In the genomic region with DNA sequence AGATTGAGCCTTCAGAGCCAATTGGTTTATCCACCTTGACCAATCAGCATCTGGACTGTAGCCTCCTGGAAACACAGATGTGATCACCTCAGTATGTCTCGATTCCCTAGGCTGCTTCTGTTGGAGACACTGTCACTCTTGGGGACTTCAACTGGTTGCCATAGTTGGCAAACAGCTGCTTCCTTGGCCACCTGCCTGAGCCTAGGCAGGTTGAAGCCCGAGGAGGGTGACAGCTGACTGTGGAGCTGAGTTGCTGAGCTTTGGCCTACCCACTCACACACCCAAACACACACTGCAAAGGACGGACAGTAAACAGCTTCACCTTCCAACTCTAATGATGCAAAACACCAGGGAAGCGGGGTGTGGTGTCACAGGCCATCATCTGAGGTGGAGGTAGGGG, we compare ENCODE assay signal across 13 mouse cellular contexts. TPM values are rescaled to one million over a fixed set of nuclear protein-coding genes. Genes with fewer than 3 reads are reported as not detected.
DNase-seq lines count a peak whose midpoint lies in the region; ATAC-seq lines count a peak whose summit lies in the region.
"Had no signal": no experiment of that assay in that cellular context is flagged by ENCODE, and none has a peak within 500 bp of the region (broad histone marks: within the 10 kb centered on the region; RNA-seq: fewer than 3 reads in every experiment).

No protein-coding gene starts in this region.

- peak; percentile 71 to 77 for DNase-seq in heart, adult 18-20 months
- no peak for DNase-seq in heart, embryonic 10.5 days (ENCODE audit: low spot score)
- DNase-seq in adipocyte (ENCODE audit: low spot score) = peak; percentile 74
- peak; percentile 87 for DNase-seq in gastrocnemius, adult 18-20 months (ENCODE audit: low spot score)
- DNase-seq in hindbrain, embryonic 10.5 days (ENCODE audit: low spot score) = no peak
- DNase-seq in testis, postnatal 10 days (ENCODE audit: low spot score) = no peak
- DNase-seq in hindbrain, embryonic 14.5 days (ENCODE audit: low spot score) = no peak
- DNase-seq: embryo, embryonic 11 days; lung, embryonic 14.5 days had no signal

- no peak overlapping the region for H3K9ac ChIP-seq in heart, embryonic 16.5 days (ENCODE audit: low read length)
- no peak overlapping the region for H3K9ac ChIP-seq in hindbrain, embryonic 14.5 days
- H3K9ac ChIP-seq: lung, embryonic 14.5 days had no signal

- no peaks in the 10 kb centered on the region for H3K9me3 ChIP-seq in heart, embryonic 10.5 days
- H3K9me3 ChIP-seq in heart, embryonic 16.5 days (replicated peaks; ENCODE audit: control insufficient read depth, low read length) = no peaks in the 10 kb centered on the region
- no peaks in the 10 kb centered on the region for H3K9me3 ChIP-seq in hindbrain, embryonic 10.5 days
- H3K9me3 ChIP-seq in hindbrain, embryonic 14.5 days (ENCODE audit: control insufficient read depth, low read length) = no peaks in the 10 kb centered on the region
- H3K9me3 ChIP-seq: midbrain, embryonic 10.5 days had no signal

- no peak overlapping the region for H3K4me3 ChIP-seq in heart, embryonic 10.5 days
- H3K4me3 ChIP-seq in heart, embryonic 16.5 days (ENCODE audit: low read length) = no peak overlapping the region
- no peak overlapping the region for H3K4me3 ChIP-seq in hindbrain, embryonic 10.5 days
- no peak overlapping the region for H3K4me3 ChIP-seq in hindbrain, embryonic 14.5 days (replicated peaks; ENCODE audit: low read length)
- H3K4me3 ChIP-seq: midbrain, embryonic 10.5 days had no signal

- peaks cover 31% of the 10 kb centered on the region for H3K36me3 ChIP-seq in heart, embryonic 10.5 days
- no peaks in the 10 kb centered on the region for H3K36me3 ChIP-seq in heart, embryonic 16.5 days (ENCODE audit: control insufficient read depth, insufficient read depth)
- peaks cover 67% of the 10 kb centered on the region for H3K36me3 ChIP-seq in hindbrain, embryonic 10.5 days
- peaks cover 20% of the 10 kb centered on the region for H3K36me3 ChIP-seq in hindbrain, embryonic 14.5 days (replicated peaks; ENCODE audit: control insufficient read depth, insufficient read depth)

- peaks cover 11% of the 10 kb centered on the region for H3K4me1 ChIP-seq in heart, embryonic 10.5 days
- peaks cover 33% of the 10 kb centered on the region for H3K4me1 ChIP-seq in heart, embryonic 16.5 days (ENCODE audit: control insufficient read depth, insufficient read depth, low read length)
- no peaks in the 10 kb centered on the region for H3K4me1 ChIP-seq in hindbrain, embryonic 10.5 days (replicated peaks)
- no peaks in the 10 kb centered on the region for H3K4me1 ChIP-seq in hindbrain, embryonic 14.5 days (replicated peaks; ENCODE audit: control insufficient read depth, insufficient read depth, low read length)
- H3K4me1 ChIP-seq: midbrain, embryonic 10.5 days had no signal

- ATAC-seq in heart, embryonic 16.5 days (replicated peaks; ENCODE audit: extremely low read depth, insufficient read depth, low FRiP score) = no peak
- ATAC-seq in hindbrain, embryonic 14.5 days (ENCODE audit: low FRiP score) = no peak
- ATAC-seq: Patski had no signal

- WGBS in heart, embryonic 10.5 days = 87% methylated on average over 4 of the region's 4 CpGs
- WGBS in heart, embryonic 16.5 days = 78% methylated on average over 4 of the region's 4 CpGs
- WGBS in hindbrain, embryonic 10.5 days = 92% methylated on average over 4 of the region's 4 CpGs
- 89% methylated on average over 4 of the region's 4 CpGs for WGBS in hindbrain, embryonic 14.5 days

- H3K27me3 ChIP-seq in heart, embryonic 10.5 days (ENCODE audit: insufficient read depth, poor library complexity, severe bottlenecking) = no peaks in the 10 kb centered on the region
- no peaks in the 10 kb centered on the region for H3K27me3 ChIP-seq in heart, embryonic 16.5 days (ENCODE audit: control insufficient read depth, insufficient read depth, low read length)
- H3K27me3 ChIP-seq in hindbrain, embryonic 10.5 days (ENCODE audit: insufficient read depth, poor library complexity, severe bottlenecking) = no peaks in the 10 kb centered on the region
- no peaks in the 10 kb centered on the region for H3K27me3 ChIP-seq in hindbrain, embryonic 14.5 days (ENCODE audit: control insufficient read depth, insufficient read depth, low read length)
- H3K27me3 ChIP-seq: CH12.LX, Patski had no signal

- no peak overlapping the region for H3K4me2 ChIP-seq in heart, embryonic 16.5 days (ENCODE audit: low read depth, low read length)
- H3K4me2 ChIP-seq in hindbrain, embryonic 14.5 days (replicated peaks) = no peak overlapping the region
- H3K4me2 ChIP-seq: lung, embryonic 14.5 days had no signal

- H3K27ac ChIP-seq in heart, embryonic 10.5 days = no peak overlapping the region
- peak overlapping the region; percentile 80 for H3K27ac ChIP-seq in heart, embryonic 16.5 days (ENCODE audit: low read length)
- H3K27ac ChIP-seq in hindbrain, embryonic 10.5 days = no peak overlapping the region
- no peak overlapping the region for H3K27ac ChIP-seq in hindbrain, embryonic 14.5 days
- H3K27ac ChIP-seq: midbrain, embryonic 10.5 days had no signal

RNA-seq across cellular contexts. Expression of gene Map1lc3a, which starts 7.7 kb away (rescaled TPM):
- 100 to 1,000 TPM; 727 to 753 TPM for total RNA-seq in heart, adult 18-20 months (2021)
- polyA plus RNA-seq in heart, embryonic 10.5 days (2016; fragmentation: Nextera tagmentation; extraction: Ambion mirVana) = 140 and 172 TPM in 2 replicates
- 100 to 1,000 TPM; 233 to 274 TPM for total RNA-seq in gastrocnemius, adult 18-20 months (2021)
- polyA plus RNA-seq in heart, embryonic 16.5 days (2015; fragmentation: Nextera tagmentation; extraction: Ambion mirVana) = 427 and 460 TPM in 2 replicates
- polyA plus RNA-seq in hindbrain, embryonic 10.5 days (2016; fragmentation: Nextera tagmentation; extraction: Ambion mirVana) = 123 and 212 TPM in 2 replicates
- 616 and 629 TPM in 2 replicates for polyA plus RNA-seq in hindbrain, embryonic 14.5 days (2014; fragmentation: Nextera tagmentation; extraction: Ambion mirVana)

RNA-seq across cellular contexts. Expression of gene Dynlrb1, which starts 47.5 kb away (rescaled TPM):
- total RNA-seq in heart, adult 18-20 months (2021) = 100 to 1,000 TPM; 138 to 161 TPM
- polyA plus RNA-seq in heart, embryonic 10.5 days (2016; fragmentation: Nextera tagmentation; extraction: Ambion mirVana) = 380 and 389 TPM in 2 replicates
- 100 to 1,000 TPM; 112 to 120 TPM for total RNA-seq in gastrocnemius, adult 18-20 months (2021)
- 401 and 410 TPM in 2 replicates for polyA plus RNA-seq in heart, embryonic 16.5 days (2015; fragmentation: Nextera tagmentation; extraction: Ambion mirVana)
- 425 and 519 TPM in 2 replicates for polyA plus RNA-seq in hindbrain, embryonic 10.5 days (2016; fragmentation: Nextera tagmentation; extraction: Ambion mirVana)
- 748 and 784 TPM in 2 replicates for polyA plus RNA-seq in hindbrain, embryonic 14.5 days (2014; fragmentation: Nextera tagmentation; extraction: Ambion mirVana)

Comparison
In these comparisons a context has a peak if more than half of its experiments do, and no peak if none do; other contexts are left out.
1. DNase-seq: peak in heart, adult 18-20 months (2 of 2), adipocyte (single experiment) and gastrocnemius, adult 18-20 months (single experiment); none in heart, embryonic 10.5 days (single experiment), hindbrain, embryonic 10.5 days (single experiment), testis, postnatal 10 days (single experiment) and hindbrain, embryonic 14.5 days (single experiment).